Mouse (Mus musculus) brain, embryonic 18.5 days (tissue): ENCODE data around the gene Skor1.

ENCODE experiments used
- DNase-seq: peaks from one replicate; pipeline ENCODE4 v3.0.0-alpha.2; 2012; ENCODE audit warnings: low read depth, low spot score

Skor1 gene

GRCm38 (mm10) chr9:63148410-63149371 is at the start of gene Skor1:
Skor1 (minus strand) TSS chr9:63148961.
- no peak for DNase-seq

GRCm38 (mm10) chr9:63197252-63197651 is 48.5 kb upstream of the Skor1 start:
- no peak for DNase-seq

- no peak for DNase-seq
Measured at GRCm38 (mm10) chr9:63196114-63196682, 47.4 kb upstream of the Skor1 start.

GRCm38 (mm10) chr9:63195523-63195922 is 46.8 kb upstream of the Skor1 start:
- no peak for DNase-seq

GRCm38 (mm10) chr9:63194791-63195190 is 46.0 kb upstream of the Skor1 start:
- DNase-seq, result no peak

GRCm38 (mm10) chr9:63192809-63193208 is 44.0 kb upstream of the Skor1 start:
- no peak for DNase-seq

GRCm38 (mm10) chr9:63187310-63187709 is 38.5 kb upstream of the Skor1 start:
- DNase-seq, result no peak

GRCm38 (mm10) chr9:63185249-63185648 is 36.5 kb upstream of the Skor1 start:
- DNase-seq, result no peak

- DNase-seq, result no peak
Measured at GRCm38 (mm10) chr9:63183864-63184263, 35.1 kb upstream of the Skor1 start.

- DNase-seq, result no peak
Measured at GRCm38 (mm10) chr9:63182306-63182960, 33.7 kb upstream of the Skor1 start.

- DNase-seq, result no peak
Measured at GRCm38 (mm10) chr9:63181337-63182178, 32.8 kb upstream of the Skor1 start.

GRCm38 (mm10) chr9:63178296-63178695 is 29.5 kb upstream of the Skor1 start:
- no peak for DNase-seq

- DNase-seq, result no peak
Measured at GRCm38 (mm10) chr9:63174001-63174721, 25.4 kb upstream of the Skor1 start.

- DNase-seq, result no peak
Measured at GRCm38 (mm10) chr9:63171951-63172350, 23.2 kb upstream of the Skor1 start.

- DNase-seq, result no peak
Measured at GRCm38 (mm10) chr9:63169127-63169526, 20.4 kb upstream of the Skor1 start.

- no peak for DNase-seq
Measured at GRCm38 (mm10) chr9:63165070-63165469, 16.3 kb upstream of the Skor1 start.

GRCm38 (mm10) chr9:63163756-63164155 is 15.0 kb upstream of the Skor1 start:
- DNase-seq, result no peak

GRCm38 (mm10) chr9:63151949-63152348 is 3.2 kb upstream of the Skor1 start:
- DNase-seq, result no peak

GRCm38 (mm10) chr9:63151072-63151870 is 2.5 kb upstream of the Skor1 start:
- DNase-seq, result no peak
